Mouse (Mus musculus): ENCODE results near the gene Glipr1l1.
"Not testable (repeated sequence)": the region's sequence is repeated elsewhere in the genome, so short reads cannot be mapped to it uniquely, and the experiment has no call there.

The Glipr1l1 gene

DNA sequence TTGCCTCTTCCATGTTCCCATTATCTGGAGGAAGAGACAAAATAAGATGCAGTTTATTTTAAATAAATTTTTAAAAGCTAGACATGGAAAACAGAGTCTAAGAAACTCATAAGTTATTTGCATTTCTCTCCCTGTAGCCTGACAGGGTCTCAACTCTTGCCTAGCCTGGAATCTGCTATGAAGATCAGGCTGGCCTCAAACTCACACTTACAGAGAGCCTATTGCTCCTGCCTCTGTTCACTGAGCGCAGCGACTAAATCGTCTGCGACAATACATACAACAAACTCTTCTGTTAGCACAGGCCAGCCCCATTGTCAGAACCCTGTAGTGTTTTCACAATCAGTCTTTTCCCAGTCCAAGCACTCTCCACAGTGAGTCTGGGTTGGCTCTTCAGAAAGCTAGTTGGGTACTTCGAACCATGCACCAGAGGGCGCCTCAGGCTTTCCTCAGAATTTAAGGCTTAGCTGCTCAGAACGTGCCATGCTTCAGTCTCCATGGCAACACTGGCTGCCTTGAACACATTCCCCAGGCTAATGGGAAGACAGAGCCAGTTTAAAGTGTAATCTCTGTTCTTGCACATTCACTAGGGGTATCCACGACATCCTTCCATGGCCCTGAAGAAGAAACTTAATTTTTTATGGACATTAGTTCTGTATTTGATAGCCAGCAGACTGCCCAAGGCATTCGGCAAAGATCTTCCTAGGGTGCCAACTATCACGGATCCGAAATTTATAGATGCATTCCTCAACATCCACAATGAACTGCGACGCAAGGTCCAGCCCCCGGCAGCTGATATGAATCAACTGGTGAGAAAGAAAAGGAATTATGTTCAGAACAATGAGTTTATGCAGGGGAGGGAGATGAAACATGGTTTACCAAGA lies at the start of gene Glipr1l1:
Glipr1l1 (plus strand) TSS at position 488 of the 881 bp plus-strand sequence.
- DNase-seq, result peak; percentile 84

DNA sequence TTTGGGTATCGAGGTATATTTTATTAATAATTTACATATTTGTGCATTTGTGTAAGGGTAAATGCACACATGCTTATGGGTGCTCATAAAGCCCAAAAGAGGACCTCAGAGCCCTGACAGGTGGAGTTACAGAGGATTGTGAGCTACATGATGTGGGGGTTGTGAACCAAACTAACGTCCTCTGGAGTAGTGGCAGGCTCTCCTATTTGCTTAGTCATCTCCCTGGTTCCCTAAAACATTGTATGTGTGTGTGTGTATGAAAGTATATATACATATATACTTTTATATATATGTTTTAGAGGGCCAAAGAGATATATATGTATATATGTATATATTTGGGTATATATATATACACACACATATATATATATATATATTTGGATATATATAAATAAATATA lies 36.4 kb upstream of the Glipr1l1 start:
- DNase-seq, result no peak

DNA sequence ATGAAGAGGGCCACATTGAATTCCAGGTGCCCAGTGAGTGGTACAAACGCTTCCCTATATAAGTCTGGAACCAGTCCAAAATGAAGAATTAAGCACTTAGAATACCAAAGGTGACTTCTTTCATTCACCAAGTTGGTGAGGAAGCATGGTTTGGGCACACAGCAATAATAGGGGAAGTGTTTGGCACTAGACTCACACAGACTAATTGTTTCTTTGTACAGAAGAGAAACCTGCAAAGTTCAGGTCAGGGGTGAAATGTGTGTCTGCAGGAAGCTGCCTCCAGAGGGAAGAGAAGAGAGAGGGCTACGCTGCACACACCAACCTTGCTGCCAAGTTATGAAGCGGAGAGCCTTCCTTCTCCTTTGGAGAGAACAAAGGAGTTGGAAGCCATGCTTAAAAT lies 31.3 kb upstream of the Glipr1l1 start:
- not testable (repeated sequence) for DNase-seq

DNA sequence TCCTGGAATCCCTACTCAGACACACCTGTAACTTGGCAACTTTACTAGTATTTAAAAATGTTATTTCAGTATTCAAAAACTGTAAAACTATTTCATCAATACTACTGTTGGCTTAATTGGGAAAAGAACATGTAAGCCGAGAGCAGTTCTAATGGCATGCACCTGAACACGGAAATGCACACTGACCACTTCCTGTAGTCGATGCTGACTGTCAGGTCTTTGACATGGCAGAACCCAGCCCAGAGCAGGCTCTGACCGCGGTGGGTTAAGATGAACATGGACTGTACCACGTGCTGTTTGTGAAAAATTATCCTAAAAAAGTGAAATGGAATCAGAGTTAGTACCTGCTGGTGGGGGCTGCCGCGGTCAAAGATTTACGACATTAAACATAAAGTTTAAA lies 16.5 kb upstream of the Glipr1l1 start:
- not testable (repeated sequence) for DNase-seq

DNA sequence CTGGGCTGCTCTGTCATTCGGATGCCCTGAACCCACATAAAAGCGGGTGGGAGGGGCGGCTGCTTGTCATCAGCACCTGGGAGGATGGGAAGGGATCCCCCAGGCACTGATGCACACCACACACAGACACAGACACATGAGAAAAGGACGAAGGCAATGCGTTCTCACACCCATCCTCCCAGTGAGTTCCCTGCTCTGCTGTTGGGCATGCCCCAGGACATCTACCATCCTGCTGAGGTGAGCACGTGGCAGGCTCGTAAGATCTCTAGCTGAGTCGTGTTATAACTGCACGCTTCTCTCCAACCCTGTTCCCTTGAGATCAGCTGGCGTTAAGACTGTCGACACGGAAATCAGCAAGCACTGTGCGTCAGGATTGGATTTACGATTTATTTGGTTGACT lies 15.7 kb upstream of the Glipr1l1 start:
- peak; percentile 13 for DNase-seq

DNA sequence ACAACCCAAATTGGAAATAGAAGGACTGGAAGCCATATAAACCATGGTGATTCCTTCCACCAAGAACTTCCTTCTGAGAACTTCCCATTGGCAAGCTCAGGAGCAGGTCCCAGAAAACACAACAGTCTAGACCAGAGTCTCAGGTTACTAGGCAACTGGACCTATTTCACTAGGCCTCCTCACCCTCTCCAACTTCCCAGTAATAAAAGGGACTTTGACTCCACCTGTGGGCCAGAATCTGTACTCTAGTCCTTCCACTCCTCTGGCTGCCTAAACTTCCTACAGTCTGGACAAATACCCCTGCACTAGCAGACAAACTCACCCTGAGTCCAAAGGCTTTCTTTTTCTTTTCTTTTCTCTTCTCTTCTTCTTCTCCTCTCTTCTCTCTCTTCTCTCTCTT lies 8.8 kb upstream of the Glipr1l1 start:
- DNase-seq, result no peak

DNA sequence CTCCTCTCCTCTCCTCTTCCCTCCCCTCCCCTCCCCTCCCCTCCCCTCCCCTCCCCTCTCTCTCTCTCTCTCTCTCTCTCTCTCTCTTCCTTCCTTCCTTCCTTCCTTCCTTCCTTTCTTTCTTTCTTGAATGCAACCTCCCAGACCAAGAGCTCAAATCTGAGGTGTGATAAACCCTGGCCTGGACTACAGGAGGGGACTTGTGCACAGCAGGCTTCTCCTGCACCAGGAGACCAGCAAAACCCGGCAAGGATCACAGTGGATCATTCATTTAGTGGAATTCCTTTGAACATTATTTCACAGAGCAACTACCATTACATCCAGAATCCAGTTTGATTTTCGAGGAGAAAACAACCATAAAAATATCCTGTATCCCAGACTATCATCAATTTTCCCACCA lies 8.0 kb upstream of the Glipr1l1 start:
- DNase-seq, result peak; percentile 62

DNA sequence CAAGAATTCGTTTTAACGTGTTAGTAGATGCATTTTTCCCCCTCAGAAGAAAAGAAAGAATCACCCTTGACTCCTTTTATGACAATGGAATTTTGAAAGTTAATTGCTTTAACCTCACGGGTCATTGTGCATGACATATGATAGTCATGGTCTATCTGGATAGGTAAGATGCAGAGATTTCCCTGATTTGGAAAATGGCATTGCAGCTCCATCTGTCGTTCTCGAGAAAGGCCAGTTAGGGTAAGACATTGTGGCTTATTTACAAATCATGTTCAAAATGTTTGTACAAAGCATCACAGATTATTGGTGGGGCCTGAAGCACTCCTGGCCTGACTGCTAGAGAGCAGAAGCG lies 570 bp downstream of the Glipr1l1 start:
- not testable (repeated sequence) for DNase-seq

DNA sequence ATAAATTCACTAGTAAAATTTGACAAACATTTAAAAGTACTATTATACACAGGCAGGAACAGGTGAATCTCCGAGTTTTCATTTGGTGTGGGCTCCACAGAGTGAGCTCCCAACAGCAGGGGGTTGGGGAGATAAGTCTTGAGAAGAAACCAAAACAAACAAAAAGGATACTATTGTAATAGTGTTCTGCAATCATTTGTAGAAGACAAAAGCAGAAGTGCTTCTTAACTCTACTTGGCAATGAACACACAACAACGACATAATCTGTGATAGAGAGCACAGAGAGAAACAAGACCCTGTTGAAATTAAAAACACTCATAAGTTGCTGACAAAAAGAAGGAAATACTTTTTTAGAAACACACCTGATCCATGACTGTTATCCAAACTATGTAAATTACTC lies 20.1 kb downstream of the Glipr1l1 start:
- DNase-seq, result no peak

DNA sequence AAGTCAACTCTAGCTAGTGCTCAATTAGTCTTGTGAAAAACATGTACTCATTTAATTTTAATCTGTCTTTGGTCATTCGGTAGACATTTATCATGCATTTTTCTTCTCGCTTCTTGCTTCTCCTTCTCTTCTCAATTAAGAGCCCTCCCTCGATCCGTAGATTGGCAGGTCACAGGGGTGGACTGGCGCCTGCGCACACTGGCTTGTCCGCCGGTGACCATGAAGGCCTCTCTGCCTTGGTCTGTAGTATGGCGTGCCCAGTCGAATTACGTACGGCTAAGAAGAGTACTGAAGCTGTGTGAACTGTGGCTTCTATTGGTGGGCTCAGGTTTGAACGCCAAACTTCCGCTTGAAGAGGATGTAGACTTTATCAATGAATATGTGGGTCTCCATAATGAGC lies 23.2 kb downstream of the Glipr1l1 start, which contains the start of gene Glipr1l2:
Glipr1l2 (plus strand) TSS at position 198 of the 400 bp plus-strand sequence.
- no peak for DNase-seq

DNA sequence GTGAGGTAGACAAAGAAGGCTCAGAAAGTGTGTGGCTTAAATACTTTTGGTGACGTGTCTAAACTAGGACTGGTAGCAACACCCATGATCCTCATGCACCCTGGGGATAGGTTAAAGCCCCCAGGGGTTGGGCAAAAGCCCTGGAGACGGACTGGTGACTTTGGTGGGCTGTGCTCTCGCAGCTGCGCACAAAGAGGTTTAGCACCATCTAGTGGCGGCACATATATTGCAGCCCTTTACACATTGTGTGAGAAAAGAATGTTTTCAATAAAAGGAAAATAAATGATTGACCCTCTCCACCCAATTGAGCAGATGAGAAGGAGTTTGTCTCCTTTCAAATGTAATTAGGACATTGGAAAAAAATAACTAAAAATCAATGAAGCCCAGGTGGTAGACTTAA lies 45.8 kb downstream of the Glipr1l1 start:
- DNase-seq, result peak; percentile 59

DNA sequence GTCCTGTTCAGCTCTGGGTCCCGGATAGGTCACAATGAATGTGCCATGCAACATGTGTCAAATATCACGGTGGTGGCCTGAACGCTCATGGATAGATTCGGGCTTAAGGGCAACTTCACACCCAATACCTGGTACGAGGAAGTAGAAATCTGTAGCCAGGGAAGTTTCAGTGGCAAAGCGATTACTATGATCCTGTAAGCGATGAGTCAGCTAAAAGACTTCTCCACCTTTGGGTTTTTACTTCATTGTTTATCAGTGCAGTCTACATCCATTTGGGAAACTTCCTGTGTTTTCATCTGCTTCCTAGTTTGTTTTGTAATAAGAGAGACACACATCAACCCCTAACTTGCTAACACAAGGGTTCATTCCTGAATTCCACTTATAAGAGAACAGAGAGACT lies 50.4 kb downstream of the Glipr1l1 start:
- DNase-seq, result no peak

DNA sequence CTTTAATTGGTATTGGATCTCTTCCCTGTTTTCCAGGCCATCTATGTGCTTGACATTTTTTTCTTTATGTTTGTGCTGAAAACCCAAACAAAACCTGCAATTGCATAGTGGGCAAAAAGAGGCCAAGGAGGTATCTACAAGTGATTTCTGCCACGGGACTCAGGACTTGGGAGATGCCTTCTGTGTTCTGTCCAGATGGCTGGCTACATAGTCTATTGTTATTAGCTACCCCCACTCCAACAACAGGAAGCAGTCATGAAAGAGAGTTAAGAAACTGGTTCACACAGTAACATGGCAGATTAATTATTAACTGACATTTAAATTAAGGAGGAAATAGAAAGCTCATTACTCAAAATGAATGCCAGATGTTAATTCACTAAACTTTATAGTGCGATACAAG lies 65.1 kb downstream of the Glipr1l1 start:
- peak; percentile 56 for DNase-seq

DNA sequence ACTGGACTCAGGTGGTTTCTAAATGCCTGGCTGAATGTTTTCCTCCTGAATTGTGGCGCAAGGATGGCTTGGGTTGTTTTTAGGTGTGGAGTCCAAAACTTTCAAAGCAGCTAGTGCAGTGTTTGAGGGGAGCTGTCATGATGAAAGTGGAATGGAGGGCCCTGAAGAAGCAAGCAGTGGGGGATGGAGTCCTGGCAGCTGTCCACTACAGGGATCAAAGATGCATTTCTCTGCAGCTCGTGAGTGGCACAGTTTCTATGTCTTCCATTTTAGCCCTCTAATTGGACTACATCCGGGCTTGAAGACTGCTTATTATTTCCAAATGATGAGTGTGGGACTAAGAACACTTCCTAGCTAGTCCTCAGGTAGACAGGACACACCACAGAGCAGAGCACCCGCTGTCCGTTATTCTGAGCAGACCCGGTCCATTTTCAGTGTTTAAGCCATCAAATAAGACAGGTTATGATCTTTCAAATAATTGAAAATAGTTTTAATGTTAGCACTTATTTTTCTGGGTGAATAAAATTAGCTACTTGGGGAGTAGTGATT lies 67.8 kb downstream of the Glipr1l1 start:
- DNase-seq, result peak; percentile 46
